Mouse (Mus musculus) colon, adult 2 months (tissue): Measurements from ENCODE around the gene Taf1a. TPM values are rescaled to one million over a fixed set of nuclear protein-coding genes. Genes with fewer than 3 reads are reported as not detected.

Experiments used
- polyA plus RNA-seq: library from polyadenylated mRNA; depleted of rRNA; stranded (reverse); fragments of >200 nt; gene quantifications from 2 replicates; pipeline ENCODE4 v1.2.3, GENCODE M21; 2012; rRNA removed

Taf1a gene
- polyA plus RNA-seq = 4.9 and 5.1 TPM in 2 replicates

GRCm38 (mm10) chr1:183388426-183389406 lies at the start of gene Taf1a:
Gene Taf1a (plus strand): TSS chr1:183388981.

GRCm38 (mm10) chr1:183369427-183370014 lies 19.3 kb upstream of the Taf1a start, which contains the start of gene Mia3:
Gene Mia3 (minus strand): TSS chr1:183369553.

DNA sequence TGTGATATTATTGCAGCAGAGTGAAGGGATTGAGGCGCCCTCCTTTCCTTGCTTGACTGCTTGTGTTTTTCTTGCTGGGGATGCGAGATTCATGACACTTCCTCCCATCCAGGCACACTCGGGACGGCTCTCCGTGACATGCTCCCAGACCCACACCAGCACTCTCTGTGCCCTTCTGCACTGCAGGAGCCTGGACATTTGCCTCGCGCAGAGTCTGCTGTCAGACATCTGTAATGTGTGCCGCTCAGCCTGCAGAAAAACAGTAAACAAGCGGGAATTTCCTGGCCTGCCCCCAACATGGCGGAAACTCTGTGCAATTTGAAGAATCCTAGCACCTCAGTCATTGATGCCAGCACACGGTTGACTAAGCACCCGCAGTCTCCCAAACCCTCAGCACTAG lies 29.1 kb downstream of the Taf1a start, which contains the start of gene Hhipl2:
Gene Hhipl2 (plus strand): TSS at position 343 of the 400 bp plus-strand sequence.

Other genes with a start within 250 kb of the Taf1a start
- gene Disp1, start 167.5 kb upstream of the Taf1a start, polyA plus RNA-seq = 9.8 and 10.9 TPM in 2 replicates
- gene Aida, start 92.4 kb upstream of the Taf1a start, polyA plus RNA-seq = 7.0 and 7.5 TPM in 2 replicates
- gene Brox, start 91.7 kb upstream of the Taf1a start, polyA plus RNA-seq = 10.8 and 11.5 TPM in 2 replicates
- gene Mia3, start 19.4 kb upstream of the Taf1a start, polyA plus RNA-seq = 107 and 111 TPM in 2 replicates
- 0.17 TPM in 1 of 2 replicates, not detected in the other for gene Hhipl2, start 29.2 kb downstream of the Taf1a start, polyA plus RNA-seq